Mouse (Mus musculus): ENCODE measurements around the gene Fezf1.

DNA sequence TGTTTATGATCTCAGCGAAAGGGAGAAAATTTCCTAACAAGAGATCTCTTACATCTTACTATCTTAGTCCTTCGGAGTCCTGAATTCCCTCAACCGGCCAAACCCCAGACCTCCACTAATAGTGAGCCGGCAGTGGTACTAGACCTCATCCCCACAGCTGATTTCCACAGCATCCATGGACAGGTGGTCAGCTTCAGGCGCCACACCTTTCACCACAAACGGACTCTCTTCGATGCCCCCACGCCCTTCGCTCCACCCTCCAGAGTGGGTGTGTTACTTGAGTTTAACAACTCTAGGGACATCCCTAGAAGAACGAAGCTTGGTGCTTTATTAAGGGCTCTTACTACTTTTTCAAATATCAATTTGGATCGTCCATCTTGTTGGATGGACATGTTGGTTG, 6.5 kb upstream of the Fezf1 start:
- TF ChIP-seq POLR2A (IDR thresholded peaks at IDR 0.05; ENCODE audit: insufficient read depth, low read length) = no peak
- TF ChIP-seq EP300 (IDR thresholded peaks at IDR 0.05; ENCODE audit: insufficient read depth, low read depth, low read length) = no peak
